In the genomic region with DNA sequence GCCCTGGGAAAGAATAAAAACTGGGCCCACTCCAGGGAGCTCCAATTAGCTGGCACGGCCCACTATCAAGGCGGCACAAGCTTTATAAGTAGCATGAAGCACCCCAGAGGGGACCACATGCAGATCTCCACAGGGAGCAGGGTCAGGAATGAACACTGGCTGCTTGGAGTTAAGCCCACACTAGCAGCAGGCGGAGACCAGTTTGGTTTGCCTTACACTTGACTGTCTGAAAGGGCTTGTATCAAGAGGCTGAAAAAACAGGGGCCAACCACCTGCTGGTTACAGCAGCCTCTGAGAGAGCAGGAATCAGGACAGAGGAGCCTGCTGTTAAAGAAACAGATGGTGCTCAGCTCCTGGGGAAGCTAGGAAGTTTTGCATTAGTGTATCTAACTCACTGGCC, we compare ENCODE assay signal across 8 mouse cellular contexts. TPM values are rescaled to one million over a fixed set of nuclear protein-coding genes. Genes with fewer than 3 reads are reported as not detected.
DNase-seq lines count a peak whose midpoint lies in the region; ATAC-seq and TF ChIP-seq lines count a peak whose summit lies in the region.

No protein-coding gene starts in this region.

- H3K4me2 ChIP-seq in embryonic facial prominence, embryonic 15.5 days (replicated peaks): no peak overlapping the region
- no peak overlapping the region for H3K4me2 ChIP-seq in intestine, embryonic 16.5 days (ENCODE audit: low read depth, low read length)
- H3K4me2 ChIP-seq in midbrain, embryonic 14.5 days (ENCODE audit: low read length): no peak overlapping the region

- H3K27me3 ChIP-seq in embryonic facial prominence, embryonic 15.5 days: no peaks in the 10 kb centered on the region
- H3K27me3 ChIP-seq in intestine, embryonic 16.5 days (replicated peaks; ENCODE audit: control insufficient read depth, insufficient read depth, low read length): no peaks in the 10 kb centered on the region
- no peaks in the 10 kb centered on the region for H3K27me3 ChIP-seq in midbrain, embryonic 14.5 days (ENCODE audit: control insufficient read depth, insufficient read depth, low read length)

- H3K9ac ChIP-seq in embryonic facial prominence, embryonic 15.5 days: no peak overlapping the region
- no peak overlapping the region for H3K9ac ChIP-seq in intestine, embryonic 16.5 days (ENCODE audit: low read depth, low read length)
- H3K9ac ChIP-seq in midbrain, embryonic 14.5 days (replicated peaks; ENCODE audit: low read length): no peak overlapping the region

- peak overlapping the region; percentile 46; the same call in 1 of the 2 replicates for H3K27ac ChIP-seq in layer of hippocampus, adult 2 months
- H3K27ac ChIP-seq in embryonic facial prominence, embryonic 15.5 days (replicated peaks): peak overlapping the region; percentile 52; the same call in 1 of the 2 replicates
- H3K27ac ChIP-seq in intestine, embryonic 16.5 days (ENCODE audit: low read length): peak overlapping the region; percentile 91
- 0 out of 2 replicates have a peak overlapping the region, but pooled peaks have one; percentile 13 for H3K27ac ChIP-seq in midbrain, embryonic 14.5 days (replicated peaks; ENCODE audit: low read depth, low read length)

- 22% methylated on average over 3 of the region's 3 CpGs for WGBS in embryonic facial prominence, embryonic 15.5 days
- 43% methylated on average over 3 of the region's 3 CpGs for WGBS in intestine, embryonic 16.5 days
- 9% methylated on average over 3 of the region's 3 CpGs for WGBS in midbrain, embryonic 14.5 days

- no peaks in the 10 kb centered on the region for H3K36me3 ChIP-seq in embryonic facial prominence, embryonic 15.5 days
- H3K36me3 ChIP-seq in intestine, embryonic 16.5 days (ENCODE audit: control insufficient read depth, insufficient read depth, low read length): no peaks in the 10 kb centered on the region
- no peaks in the 10 kb centered on the region for H3K36me3 ChIP-seq in midbrain, embryonic 14.5 days (ENCODE audit: control insufficient read depth, insufficient read depth, low read length)

- peak; percentile 29 for ATAC-seq in embryonic facial prominence, embryonic 15.5 days (ENCODE audit: insufficient number of reproducible peaks, low FRiP score, low TSS enrichment, low read depth)
- ATAC-seq in intestine, embryonic 16.5 days: no peak
- ATAC-seq in midbrain, embryonic 14.5 days (ENCODE audit: low FRiP score, low TSS enrichment): peak; percentile 61; the same call in 1 of the 2 replicates
- no peak for ATAC-seq in CD4-positive, CD25-positive, alpha-beta regulatory T cell, adult 4 months
- no peak for ATAC-seq in granulocyte monocyte progenitor cell, adult 5-6 weeks (replicated peaks; ENCODE audit: poor library complexity, severe bottlenecking)

- H3K9me3 ChIP-seq in embryonic facial prominence, embryonic 15.5 days (replicated peaks): no peaks in the 10 kb centered on the region
- no peaks in the 10 kb centered on the region for H3K9me3 ChIP-seq in intestine, embryonic 16.5 days (ENCODE audit: control insufficient read depth, low read length)
- H3K9me3 ChIP-seq in midbrain, embryonic 14.5 days (ENCODE audit: control insufficient read depth, low read length): no peaks in the 10 kb centered on the region

- H3K4me3 ChIP-seq in layer of hippocampus, adult 2 months: no peak overlapping the region
- H3K4me3 ChIP-seq in embryonic facial prominence, embryonic 15.5 days (replicated peaks): no peak overlapping the region
- H3K4me3 ChIP-seq in intestine, embryonic 16.5 days (ENCODE audit: low read length): no peak overlapping the region
- no peak overlapping the region for H3K4me3 ChIP-seq in midbrain, embryonic 14.5 days (replicated peaks; ENCODE audit: low read depth, low read length)

- DNase-seq in layer of hippocampus, adult 2 months (ENCODE audit: low spot score in 2 of 2): no peak
- DNase-seq in layer of hippocampus, postnatal 25 days (ENCODE audit: extremely low spot score in 1 of 2, low spot score in 1 of 2): no peak
- peak; percentile 58 for DNase-seq in midbrain, embryonic 14.5 days
- DNase-seq in right cerebral cortex, postnatal 4 days: no peak

- peaks cover 90% of the 10 kb centered on the region for H3K4me1 ChIP-seq in embryonic facial prominence, embryonic 15.5 days
- peaks cover 82% of the 10 kb centered on the region for H3K4me1 ChIP-seq in intestine, embryonic 16.5 days (ENCODE audit: control insufficient read depth, insufficient read depth, low read length)
- peaks cover 15% of the 10 kb centered on the region; the same call in 1 of the 2 replicates for H3K4me1 ChIP-seq in midbrain, embryonic 14.5 days (ENCODE audit: control insufficient read depth, insufficient read depth, low read length)

- no peak for TF ChIP-seq CTCF in layer of hippocampus, adult 2 months (conservative IDR thresholded peaks at IDR 0.05)

RNA-seq across cellular contexts. Expression of gene Actn1, which starts 32.3 kb away (rescaled TPM):
- 100 to 1,000 TPM in 1 of 2 experiments, 10 to 100 TPM in 1; 91.0 to 103 TPM for total RNA-seq in layer of hippocampus, adult 2 months (2021)
- 100 to 1,000 TPM in 1 of 2 experiments, 10 to 100 TPM in 1; 93.4 to 102 TPM for total RNA-seq in layer of hippocampus, postnatal 25 days (2021)
- 35.6 and 35.7 TPM in 2 replicates for polyA plus RNA-seq in embryonic facial prominence, embryonic 15.5 days (2015; fragmentation: Nextera tagmentation; extraction: Ambion mirVana)
- 44.5 and 46.8 TPM in 2 replicates for polyA plus RNA-seq in intestine, embryonic 16.5 days (2015; fragmentation: Nextera tagmentation; extraction: Ambion mirVana)
- polyA plus RNA-seq in midbrain, embryonic 14.5 days (2014; fragmentation: Nextera tagmentation; extraction: Ambion mirVana): 6.2 and 7.9 TPM in 2 replicates
- 10 to 100 TPM; 47.8 to 47.9 TPM for polyA plus RNA-seq in CD4-positive, CD25-positive, alpha-beta regulatory T cell, adult 4 months (2017; shearing (Covaris generic))
- total RNA-seq in granulocyte monocyte progenitor cell, adult 5-6 weeks (2014; fragmentation: Nextera tagmentation): 14.7 and 18.2 TPM in 2 replicates
- 10.1 and 13.9 TPM in 2 replicates for total RNA-seq in granulocyte monocyte progenitor cell, adult 5-6 weeks (2017)

Comparison
In these comparisons a context has a peak if more than half of its experiments do, and no peak if none do; other contexts are left out.
1. H3K27ac ChIP-seq: peak in every context shown above with its lines; median percentile 91 in intestine, embryonic 16.5 days; 52 in embryonic facial prominence, embryonic 15.5 days; 46 in layer of hippocampus, adult 2 months; 13 in midbrain, embryonic 14.5 days.
2. ATAC-seq: peak in embryonic facial prominence, embryonic 15.5 days (single experiment) and midbrain, embryonic 14.5 days (single experiment); none in intestine, embryonic 16.5 days (single experiment), CD4-positive, CD25-positive, alpha-beta regulatory T cell, adult 4 months (single experiment) and granulocyte monocyte progenitor cell, adult 5-6 weeks (single experiment).